Mouse (Mus musculus) hindlimb bud, embryonic 11.5 days (tissue): Measurements from ENCODE around the gene Olfr1116.
"Not testable (repeated sequence)": the region's sequence is repeated elsewhere in the genome, so short reads cannot be mapped to it uniquely, and the experiment has no call there.

ENCODE experiments used
- DNase-seq: peaks from one replicate; pipeline ENCODE4 v3.0.0-alpha.2; 2012; ENCODE audit warnings: low read depth, low spot score; ENCODE audit errors: extremely low spot score

Olfr1116 gene

DNA sequence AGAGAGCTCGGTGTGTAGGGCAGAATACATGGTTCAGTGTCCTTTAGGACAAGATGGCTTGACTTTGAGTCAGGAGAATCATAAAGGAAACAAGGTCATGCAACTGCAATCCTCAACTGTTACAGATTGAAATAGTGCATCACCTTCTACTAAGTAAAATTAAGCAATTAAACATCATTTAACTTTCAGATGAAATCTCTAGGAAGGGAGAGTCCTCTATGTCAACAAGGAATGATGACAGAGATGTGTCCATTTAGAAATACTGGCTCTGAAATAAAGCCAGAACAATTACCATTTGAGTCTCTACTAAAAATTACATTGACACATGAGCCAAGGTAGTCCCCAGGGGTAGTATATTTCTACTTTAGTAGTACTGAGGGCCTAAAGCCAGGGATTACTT is at the start of gene Olfr1116:
Gene Olfr1116 (plus strand): TSS at position 301 of the 400 bp plus-strand sequence.
- DNase-seq: no peak

GRCm38 (mm10) chr2:87247713-87248112 is 19.6 kb upstream of the Olfr1116 start, which contains the start of gene Olfr1115:
TSS of gene Olfr1115 (plus strand) at chr2:87248013.
- DNase-seq: no peak

DNA sequence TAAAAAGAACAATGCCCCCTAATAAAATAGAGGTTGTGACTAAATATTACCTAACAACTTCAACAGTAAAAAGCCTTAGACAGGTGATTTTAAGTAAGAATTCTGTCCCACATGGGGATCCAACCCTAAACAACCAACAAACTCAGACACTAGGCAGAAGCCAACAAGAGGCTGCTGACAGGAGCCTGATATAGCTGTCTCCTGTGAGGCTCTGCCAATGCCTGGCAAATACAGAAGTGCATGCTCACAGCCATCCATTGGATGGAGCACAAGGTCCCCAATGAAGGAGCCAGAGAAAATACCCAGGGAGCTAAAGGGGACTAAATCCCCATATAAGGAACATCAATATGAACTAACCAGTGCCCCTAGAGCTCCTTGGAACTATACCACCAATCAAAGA is 26.6 kb downstream of the Olfr1116 start:
- not testable (repeated sequence) for DNase-seq

- DNase-seq: no peak
These were observed 39.9 kb downstream of the Olfr1116 start, which contains the start of gene Olfr1118 for GRCm38 (mm10) chr2:87307281-87307680. TSS of gene Olfr1118 (plus strand) at chr2:87307581.
